Mouse (Mus musculus): ENCODE measurements around the gene Asic1.
"Not testable (repeated sequence)": the region's sequence is repeated elsewhere in the genome, so short reads cannot be mapped to it uniquely, and the experiment has no call there.

Asic1 gene

DNA sequence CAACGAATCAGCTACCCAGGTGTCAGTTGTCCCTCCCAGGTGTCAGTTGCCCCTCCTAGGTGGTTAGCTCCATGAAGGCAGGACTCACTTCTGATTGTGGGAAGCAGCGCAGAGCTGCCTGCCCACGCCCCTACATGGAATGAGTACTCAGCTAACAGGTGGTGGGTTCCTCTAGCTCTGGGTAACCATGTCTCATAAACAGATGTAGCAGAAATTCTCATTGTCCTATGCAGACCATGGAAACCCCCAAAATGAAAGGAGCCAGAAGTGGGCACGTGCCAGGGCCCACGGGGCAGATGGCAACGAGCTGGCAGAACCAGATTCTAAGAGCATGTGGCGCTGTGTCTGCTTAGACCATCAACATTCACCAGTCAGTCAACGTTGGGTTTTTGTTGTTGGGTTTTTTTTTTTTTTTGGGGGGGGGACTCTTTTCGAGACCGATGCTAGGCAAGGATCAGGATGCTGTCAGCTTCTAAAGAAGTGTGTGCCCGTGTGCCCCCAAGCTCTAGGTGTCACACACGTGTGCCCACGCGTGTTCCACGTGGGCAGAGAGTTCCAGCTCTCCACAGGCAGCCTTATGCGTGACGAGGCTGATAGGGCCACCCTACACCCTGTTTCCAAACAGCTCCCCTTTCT, 6.1 kb upstream of the Asic1 start:
- no peak for DNase-seq (ENCODE audit: low spot score)

DNA sequence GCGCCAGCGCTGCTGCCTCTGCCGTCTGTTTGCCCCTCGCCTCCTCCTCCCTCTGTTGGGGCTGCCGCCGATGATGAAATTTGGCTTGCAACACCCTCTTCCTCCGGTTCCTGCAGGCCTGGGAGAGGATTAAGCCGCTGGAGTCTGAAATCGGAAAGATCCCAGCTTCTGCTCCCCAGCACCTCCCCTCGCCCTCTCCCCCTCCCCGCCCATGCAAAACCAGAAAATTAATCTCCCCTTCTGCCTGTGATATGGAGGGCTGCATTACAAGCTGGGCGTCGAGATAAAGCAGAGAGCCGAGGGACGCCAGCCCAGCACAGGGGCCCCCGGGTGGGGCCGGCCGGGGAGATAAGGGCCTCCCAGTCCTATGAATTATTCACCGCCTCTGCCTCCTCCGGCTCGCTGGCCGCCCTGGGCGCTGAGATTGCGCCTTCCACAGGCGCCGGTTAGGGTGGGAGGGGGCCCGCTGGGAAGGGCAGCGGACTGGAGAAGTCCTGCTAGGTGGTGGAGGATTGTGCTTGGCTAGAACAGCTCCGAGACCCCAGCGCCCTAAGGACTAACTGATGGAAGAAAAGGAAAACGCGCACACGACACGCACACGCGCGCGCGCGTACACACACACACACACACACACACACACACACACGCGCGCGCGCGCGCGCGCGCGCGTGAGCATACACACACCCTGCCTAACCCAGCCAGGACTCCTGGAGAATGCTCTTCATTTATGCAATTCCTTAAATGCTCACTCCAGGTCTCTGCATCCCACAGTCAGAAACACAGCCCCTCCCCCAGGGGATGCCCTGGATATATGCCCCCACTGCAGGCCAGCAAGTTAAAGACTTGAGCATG, 5.3 kb upstream of the Asic1 start:
- peak; percentile 82 for DNase-seq (ENCODE audit: low spot score)

DNA sequence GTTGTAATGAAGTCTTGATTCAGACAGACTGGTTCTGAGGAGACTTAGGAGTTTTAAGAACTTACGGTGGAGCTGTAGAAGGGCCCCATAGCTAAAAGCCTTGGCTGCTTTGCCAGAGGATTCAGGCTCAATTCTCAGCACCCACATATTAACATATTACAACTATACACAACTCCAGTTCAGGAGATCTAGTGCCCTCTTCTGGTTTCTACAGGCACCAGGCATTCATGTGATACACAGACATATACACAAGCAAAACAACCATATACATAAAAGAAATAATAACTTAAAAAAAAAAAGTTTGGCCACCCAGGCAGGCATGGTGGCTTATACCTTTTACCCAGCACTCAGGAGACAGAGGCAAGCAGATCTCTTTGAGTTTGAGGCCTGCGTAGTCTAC, 2.6 kb upstream of the Asic1 start:
- no peak for DNase-seq (ENCODE audit: low spot score)

DNA sequence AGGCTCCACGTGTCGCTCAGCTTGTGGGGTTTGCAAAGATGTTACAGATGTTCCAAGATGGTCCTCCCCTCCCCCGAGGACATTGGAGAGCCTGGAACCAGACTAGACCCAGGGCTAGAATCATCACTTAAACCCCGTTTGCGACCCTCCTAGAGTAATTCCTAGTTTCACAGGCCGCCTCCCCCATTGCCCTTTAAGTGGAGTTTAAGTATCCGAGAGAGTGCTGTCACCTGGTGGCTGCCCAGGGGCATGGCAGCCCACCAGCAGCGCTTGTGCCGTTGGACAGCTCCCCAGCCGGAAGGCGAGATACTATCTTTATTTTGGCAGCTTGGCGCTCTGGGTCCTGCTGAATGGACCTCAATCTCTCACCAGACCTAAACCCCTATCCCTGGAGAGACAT, 1.3 kb upstream of the Asic1 start:
- DNase-seq (ENCODE audit: low spot score) = peak; percentile 52

DNA sequence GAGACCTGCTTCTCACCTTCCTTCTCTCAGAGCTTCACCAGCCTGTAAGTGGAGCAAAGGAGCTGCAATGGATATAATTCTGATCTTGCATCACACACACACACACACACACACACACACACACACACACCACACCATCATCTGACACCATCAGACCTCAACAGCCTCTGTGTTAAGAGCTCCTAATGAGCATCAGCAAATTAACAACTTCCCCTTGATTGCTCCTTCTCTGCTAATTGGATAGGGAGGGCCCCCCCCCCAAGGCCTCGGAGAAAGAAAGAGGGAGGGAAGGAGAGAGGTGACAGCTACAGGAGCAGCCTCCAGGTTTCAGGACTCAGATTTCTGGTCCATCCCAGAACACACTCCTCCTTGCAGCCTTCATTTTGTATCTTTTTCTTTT, 776 bp upstream of the Asic1 start:
- no peak for DNase-seq (ENCODE audit: low spot score)

DNA sequence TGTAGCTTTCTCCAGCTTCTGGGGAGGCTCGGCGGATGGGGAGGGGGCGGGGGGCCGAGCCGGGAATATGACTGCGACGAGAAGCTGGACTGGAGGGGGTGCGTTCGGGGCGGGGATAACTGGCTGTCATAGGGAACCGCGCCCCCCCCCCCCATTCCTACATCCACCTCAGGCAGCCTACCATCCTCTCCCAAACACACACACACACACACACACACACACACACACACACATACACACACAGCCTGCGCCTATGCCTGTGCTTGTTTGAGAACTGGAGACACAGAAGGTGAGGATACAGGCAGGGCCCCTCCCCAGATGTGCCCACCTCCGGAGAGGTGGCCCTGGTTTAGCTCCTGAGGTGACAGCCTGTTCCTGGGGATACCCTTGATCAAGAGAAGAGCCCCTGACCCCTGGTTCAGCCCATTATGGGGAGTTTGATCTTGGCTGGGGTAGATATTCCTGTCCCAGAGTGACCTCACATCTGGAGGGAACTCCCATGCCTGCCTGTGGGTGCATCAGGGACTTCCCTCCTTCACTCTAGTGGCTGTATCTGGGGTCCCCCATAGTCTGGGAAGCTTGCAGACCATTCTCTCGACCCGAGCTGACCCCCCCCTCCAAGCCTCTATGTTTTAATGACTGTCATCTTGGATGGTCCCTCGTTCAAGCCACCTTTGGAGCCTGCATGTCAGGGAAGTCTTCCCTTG, 949 bp downstream of the Asic1 start:
- DNase-seq (ENCODE audit: low spot score) = no peak

DNA sequence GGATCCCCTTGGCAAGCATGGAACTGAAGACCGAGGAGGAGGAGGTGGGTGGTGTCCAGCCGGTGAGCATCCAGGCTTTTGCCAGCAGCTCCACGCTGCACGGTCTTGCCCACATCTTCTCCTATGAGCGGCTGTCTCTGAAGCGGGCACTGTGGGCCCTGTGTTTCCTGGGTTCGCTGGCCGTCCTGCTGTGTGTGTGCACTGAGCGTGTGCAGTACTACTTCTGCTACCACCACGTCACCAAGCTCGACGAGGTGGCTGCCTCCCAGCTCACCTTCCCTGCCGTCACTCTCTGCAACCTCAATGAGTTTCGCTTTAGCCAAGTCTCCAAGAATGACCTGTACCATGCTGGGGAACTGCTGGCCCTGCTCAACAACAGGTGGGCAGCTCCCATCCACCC, 1.6 kb downstream of the Asic1 start:
- no peak for DNase-seq (ENCODE audit: low spot score)

DNA sequence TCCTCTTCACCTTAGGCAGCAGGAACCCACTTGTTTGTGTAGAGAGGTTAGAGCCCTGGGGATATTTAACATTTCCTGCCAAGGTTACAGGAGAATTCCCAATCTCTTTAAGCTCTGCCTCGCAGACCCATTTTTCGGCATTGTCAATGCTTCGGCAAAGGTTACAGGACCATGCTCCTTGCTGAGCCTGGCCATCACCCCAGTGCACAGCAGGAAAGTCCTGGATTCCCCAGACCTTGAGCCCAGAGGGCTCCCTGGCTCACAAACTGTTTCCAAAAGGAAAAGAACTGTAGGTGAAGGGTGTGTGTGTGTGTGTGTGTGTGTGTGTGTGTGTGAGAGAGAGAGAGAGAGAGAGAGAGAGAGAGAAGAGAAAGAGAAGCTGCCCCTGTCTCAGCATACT, 4.7 kb downstream of the Asic1 start:
- no peak for DNase-seq (ENCODE audit: low spot score)

DNA sequence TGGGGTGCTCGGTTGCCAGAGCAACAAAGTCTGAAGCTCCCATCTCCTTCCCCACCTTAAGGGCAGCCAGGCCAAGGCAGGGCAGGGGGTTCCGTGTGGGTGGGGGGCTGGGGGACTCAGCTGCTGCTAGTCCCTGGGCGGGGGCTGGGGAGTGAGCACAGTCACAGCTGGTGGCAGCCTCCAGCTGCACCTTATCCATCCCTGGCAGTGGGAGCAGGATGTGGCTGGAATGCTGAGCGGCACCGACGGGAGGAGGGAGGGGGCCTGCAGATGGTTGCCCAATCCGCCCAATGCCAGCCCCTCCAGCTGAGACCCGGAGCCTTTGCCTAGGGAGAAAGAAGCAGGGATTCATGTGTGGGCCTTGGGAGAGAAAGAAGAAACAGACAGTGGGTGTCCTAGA, 6.9 kb downstream of the Asic1 start:
- no peak for DNase-seq (ENCODE audit: low spot score)

DNA sequence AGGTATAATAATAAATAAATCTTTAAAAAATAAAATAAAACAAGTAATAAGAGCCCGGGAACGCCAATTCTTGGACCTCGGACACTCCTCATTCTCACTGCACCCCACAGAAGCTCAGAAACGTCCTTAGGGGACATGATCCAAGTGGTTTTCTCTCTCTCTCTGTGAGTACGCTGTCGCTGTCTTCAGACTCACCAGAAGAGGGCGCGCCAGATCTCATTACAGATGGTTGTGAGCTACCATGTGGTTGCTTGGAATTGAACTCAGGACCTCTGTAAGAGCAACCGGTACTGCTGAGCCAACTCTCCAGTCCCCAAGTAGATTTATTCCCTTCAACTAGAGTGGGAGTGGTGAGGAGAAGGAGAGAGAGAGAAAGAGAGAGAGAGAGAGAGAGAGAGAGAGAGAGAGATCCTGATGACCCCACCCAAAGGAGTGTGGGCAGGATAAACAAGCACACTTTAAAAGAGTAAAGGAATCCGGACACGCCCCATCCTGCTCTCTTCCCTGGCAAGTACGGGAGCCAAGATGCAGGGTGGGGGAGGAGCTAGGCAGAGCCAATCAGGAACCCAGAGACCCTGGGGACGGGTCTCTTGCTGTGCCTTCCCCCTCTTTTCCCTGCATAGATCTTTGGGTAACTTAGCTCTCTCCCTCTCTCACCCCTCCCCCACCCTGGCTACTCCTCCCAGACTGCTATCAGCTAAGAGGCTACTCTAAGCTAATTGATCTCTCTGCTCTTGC, 8.1 kb downstream of the Asic1 start:
- peak; percentile 41 for DNase-seq (ENCODE audit: low spot score)

DNA sequence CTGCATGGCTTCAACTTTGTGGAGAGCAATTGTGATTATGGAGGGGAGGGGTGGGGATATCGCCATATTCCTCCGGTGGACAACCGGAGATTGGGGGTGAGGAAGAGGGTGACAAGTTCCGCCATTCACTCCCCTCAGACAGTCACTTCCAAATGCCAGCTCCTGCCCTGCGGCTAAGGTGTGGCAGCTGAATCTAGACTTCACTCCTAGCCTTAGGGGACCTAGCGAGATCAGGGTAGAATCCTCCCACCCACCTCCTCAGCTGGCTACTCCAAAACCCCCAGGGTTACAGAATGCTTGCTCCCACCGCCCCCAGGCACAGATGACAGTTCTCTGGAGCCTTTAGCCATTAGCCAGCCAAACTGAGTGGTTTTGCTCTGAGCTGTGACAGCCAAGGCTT, 8.8 kb downstream of the Asic1 start:
- DNase-seq (ENCODE audit: low spot score) = no peak

DNA sequence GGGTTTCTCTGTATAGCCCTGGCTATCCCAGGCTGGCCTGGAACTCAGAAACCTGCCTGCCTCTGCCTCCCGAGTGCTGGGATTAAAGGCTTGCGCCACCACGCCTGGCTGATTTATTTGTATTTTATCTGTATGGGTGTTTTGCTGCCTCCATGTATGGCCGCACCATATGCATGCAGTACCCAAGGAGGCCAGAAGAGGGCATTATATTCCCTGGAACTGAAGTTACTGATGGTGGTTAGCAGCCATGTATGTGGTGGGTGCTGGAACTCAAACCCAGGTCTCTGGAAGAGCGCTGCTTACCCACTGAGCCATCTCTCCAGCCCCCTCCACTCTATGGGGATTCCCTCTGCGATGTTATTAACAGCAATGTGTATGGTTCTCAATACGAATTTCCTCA, 12.7 kb downstream of the Asic1 start:
- peak; percentile 39 for DNase-seq (ENCODE audit: low spot score)

DNA sequence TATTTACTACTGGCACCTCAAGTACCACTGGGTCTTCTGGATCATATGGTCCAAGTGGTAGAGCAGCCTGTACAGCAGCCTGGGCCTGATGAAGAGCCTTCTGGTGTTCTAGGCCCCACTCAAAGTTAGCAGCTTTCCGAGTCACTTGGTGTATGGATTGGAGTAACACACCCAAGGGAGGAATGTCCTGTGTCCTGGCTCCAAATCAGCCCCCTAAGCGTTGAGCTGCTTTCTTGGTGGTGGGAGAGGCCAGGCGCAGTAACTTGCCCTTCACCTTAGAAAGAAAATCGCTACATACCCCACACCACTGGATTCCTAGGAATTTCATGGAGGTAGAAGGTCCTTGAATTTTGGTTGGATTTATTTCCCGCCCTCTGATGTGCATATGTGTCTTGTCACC, 14.0 kb downstream of the Asic1 start:
- no peak for DNase-seq (ENCODE audit: low spot score)

DNA sequence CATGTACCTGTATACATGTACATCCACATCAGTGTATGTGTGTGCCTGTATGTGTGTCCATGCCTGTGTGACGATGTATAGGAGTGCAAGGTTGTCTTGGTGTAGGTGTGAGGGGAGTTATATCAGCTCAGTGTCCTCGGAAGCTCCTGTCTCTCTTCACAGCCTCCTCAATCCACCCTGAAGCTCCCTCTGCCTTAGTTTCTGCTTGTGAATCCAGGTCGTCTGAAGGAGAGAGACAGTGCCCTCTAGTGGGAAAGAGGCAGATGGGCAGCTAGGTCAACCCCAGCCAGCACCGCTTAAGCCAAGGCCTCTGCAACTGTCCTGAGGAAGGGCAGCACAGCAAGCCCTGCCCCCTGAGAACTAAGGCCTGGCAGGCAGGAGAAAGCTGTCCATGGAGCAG, 18.5 kb downstream of the Asic1 start:
- peak; percentile 42 for DNase-seq (ENCODE audit: low spot score)

DNA sequence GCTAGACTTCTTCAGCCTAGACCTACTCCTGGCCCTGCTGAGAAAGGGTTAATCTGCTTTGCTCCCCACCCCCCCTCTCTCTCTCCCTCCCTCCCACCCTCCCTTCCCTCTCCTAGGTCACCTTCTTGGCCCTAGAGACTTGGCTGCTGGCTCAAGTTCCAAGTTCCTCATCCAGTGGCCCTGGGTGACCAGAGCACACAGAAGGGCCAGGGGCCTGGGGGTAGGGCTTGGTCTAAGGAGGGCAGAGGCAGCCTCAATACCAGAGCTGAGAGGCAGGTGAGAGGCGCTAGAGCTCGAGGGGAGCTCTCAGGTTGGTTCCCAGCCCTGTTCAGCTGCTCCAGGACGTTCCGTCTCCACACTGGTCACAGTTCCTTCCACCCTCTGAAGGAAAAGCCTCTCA, 20.8 kb downstream of the Asic1 start:
- no peak for DNase-seq (ENCODE audit: low spot score)

DNA sequence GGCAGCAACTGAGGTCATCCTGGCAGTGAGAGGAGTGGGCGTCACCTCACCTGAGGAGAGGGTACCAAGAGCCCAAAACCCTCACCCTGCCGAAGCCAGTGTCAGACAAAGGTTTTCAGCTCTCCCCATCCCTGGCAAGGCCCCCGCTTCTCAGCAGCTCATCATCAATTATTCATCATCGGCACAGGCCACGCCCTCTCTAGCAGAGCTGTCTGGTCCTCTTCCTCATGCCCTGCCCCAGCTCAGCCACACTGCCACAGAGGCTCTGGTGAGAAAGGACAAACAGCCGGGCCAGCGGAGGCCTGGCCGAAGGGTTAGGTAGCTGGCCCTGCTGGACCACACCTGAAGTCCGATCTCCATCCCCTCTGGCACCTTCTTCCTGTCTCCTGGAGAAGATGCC, 21.8 kb downstream of the Asic1 start:
- DNase-seq (ENCODE audit: low spot score) = no peak

DNA sequence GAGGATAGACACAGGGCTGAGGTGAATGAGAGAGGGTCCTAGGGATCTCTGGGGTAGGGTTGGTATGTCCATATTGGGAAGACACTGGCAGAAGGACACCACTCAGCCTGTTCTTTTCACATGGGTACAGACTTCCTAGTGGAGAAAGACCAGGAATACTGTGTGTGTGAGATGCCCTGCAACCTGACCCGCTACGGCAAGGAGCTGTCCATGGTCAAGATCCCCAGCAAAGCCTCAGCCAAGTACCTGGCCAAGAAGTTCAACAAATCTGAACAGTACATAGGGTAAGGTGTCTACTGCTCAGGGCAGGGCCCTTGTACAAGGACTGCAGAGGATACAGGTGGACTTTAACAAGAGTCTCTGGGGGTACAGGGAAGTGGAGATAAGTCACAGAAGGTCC, 27.1 kb downstream of the Asic1 start:
- DNase-seq (ENCODE audit: low spot score) = no peak

DNA sequence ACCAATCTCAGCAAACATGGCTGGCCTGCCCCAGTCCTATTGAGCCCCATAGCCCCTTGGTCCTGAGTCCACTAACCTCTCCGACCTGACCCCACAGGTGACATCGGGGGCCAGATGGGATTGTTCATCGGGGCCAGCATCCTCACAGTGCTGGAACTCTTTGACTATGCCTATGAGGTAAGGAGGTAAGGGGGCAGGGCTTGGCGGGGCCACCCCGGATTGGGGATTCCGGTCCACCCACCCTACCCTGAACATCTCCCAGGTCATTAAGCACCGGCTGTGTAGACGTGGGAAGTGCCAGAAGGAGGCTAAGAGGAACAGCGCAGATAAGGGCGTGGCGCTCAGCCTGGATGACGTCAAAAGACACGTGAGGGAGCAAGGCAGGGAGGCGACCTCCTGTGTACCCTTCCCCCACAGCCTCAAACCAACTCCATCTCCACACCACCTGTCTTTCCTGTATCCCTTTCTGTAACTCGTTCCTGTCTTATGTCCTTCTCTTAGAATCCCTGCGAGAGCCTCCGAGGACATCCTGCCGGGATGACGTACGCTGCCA, 28.4 kb downstream of the Asic1 start:
- no peak for DNase-seq (ENCODE audit: low spot score)

DNA sequence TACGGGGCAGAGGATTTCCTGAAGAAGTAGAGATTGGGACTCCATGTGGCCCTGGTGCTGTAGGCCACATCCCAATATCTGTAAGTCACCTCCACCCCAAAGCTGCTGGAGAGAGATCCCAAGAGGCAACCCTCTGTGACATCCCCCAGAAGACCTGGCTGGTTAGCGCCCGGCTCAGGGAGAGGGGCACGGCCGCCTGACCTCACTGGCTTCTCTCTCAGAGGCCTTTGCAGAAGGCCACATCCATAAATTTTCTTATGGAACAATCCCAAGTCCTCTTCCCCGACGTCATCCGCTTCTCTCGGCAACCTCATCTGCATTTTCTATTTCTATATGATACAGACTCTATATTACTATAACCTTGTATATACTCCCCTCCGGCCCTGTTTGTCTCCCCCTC, 29.5 kb downstream of the Asic1 start:
- DNase-seq (ENCODE audit: low spot score) = no peak

DNA sequence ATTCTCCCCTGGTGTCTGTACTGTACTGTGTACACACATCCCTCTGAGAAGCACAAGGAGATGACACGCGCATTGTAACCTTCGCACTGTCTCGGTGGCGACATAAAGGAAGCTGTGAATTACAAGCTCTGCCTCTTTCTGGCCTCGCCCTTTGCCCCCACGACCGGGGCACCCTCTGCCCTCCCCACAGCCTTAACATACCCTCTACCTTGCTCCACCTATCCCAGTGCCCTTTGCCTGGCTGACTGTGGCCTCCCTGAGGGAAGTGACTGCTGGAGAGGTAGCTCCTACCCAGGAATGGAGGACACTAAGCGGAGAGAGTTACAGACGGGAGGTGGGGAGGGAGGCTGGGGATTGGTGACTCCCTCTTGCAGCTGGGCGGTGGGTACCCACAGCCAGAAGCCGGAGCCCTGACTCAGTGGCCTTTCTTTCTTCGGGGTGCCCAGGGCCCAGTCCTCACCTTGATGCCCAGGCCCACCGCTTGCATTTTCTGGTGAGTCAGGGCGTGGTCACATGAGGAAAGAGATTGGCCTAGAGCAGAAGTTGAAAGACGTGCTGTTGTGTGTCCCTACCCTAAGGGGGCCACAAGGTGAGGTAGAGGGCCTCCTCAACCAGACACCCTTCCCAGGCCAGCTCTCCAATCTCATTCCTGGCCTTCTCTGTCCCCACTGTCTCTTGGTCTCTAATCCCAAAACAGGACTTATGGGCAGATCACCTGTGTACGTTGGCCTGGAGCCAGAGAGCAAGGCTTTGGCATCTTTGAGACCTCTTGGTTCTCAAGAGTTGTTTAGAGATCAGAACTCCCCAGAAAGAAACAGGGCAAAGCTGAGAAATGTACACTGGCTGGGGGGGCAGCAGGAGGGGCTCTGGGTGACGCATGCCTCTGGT, 30.3 kb downstream of the Asic1 start:
- DNase-seq (ENCODE audit: low spot score) = no peak

DNA sequence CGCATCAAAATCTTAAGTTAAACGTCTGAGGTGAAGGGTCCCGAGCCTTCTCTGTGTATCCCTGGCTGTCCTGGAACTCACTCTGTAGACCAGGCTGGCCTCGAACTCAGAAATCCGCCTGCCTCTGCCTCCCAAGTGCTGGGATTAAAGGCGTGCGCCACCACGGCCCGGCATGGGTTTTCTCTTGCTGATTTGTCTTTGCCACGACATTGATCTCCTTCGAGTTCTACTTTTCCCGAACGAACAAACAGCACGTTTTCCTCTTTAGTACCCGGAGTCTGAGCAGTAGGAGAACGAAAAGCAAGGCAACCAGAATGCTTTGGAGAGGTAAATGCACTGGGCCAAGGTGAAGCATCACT, 31.5 kb downstream of the Asic1 start:
- DNase-seq (ENCODE audit: low spot score) = not testable (repeated sequence)
